In genomic region chr1:120596784-120597183, GRCm38 (mm10) we compare ENCODE assay signal across 8 mouse cellular contexts. TPM values are rescaled to one million over a fixed set of nuclear protein-coding genes. Genes with fewer than 3 reads are reported as not detected.
DNase-seq lines count a peak whose midpoint lies in the region; ATAC-seq lines count a peak whose summit lies in the region.

No protein-coding gene starts in this region.

- H3K27me3 ChIP-seq in forebrain, embryonic 12.5 days: peaks cover 100% of the 10 kb centered on the region
- peaks cover 94% of the 10 kb centered on the region for H3K27me3 ChIP-seq in forebrain, embryonic 14.5 days (replicated peaks; ENCODE audit: control insufficient read depth, insufficient read depth, low read length)
- H3K27me3 ChIP-seq in embryonic facial prominence, embryonic 14.5 days (replicated peaks; ENCODE audit: control insufficient read depth, insufficient read depth, low read length): peaks cover 98% of the 10 kb centered on the region
- peaks cover 98% of the 10 kb centered on the region for H3K27me3 ChIP-seq in limb, embryonic 15.5 days

- H3K4me2 ChIP-seq in forebrain, embryonic 12.5 days: peak overlapping the region; percentile 21
- no peak overlapping the region for H3K4me2 ChIP-seq in forebrain, embryonic 14.5 days (ENCODE audit: low read length)
- H3K4me2 ChIP-seq in embryonic facial prominence, embryonic 14.5 days (ENCODE audit: low read depth, low read length): peak overlapping the region; percentile 52
- H3K4me2 ChIP-seq in limb, embryonic 15.5 days: peak overlapping the region; percentile 47

- no peak overlapping the region for H3K27ac ChIP-seq in forebrain, embryonic 12.5 days
- H3K27ac ChIP-seq in forebrain, embryonic 14.5 days (ENCODE audit: low read depth, low read length): no peak overlapping the region
- no peak overlapping the region for H3K27ac ChIP-seq in embryonic facial prominence, embryonic 14.5 days (replicated peaks; ENCODE audit: low read depth, low read length)
- no peak overlapping the region for H3K27ac ChIP-seq in limb, embryonic 15.5 days

- peak overlapping the region; percentile 7; the same call in 1 of the 2 replicates for H3K4me3 ChIP-seq in forebrain, embryonic 12.5 days (replicated peaks)
- H3K4me3 ChIP-seq in forebrain, embryonic 14.5 days (ENCODE audit: low read depth, low read length): no peak overlapping the region
- H3K4me3 ChIP-seq in embryonic facial prominence, embryonic 14.5 days (ENCODE audit: low read depth, low read length): peak overlapping the region; percentile 34
- H3K4me3 ChIP-seq in limb, embryonic 15.5 days: peak overlapping the region; percentile 36

- H3K36me3 ChIP-seq in forebrain, embryonic 12.5 days (replicated peaks): no peaks in the 10 kb centered on the region
- no peaks in the 10 kb centered on the region for H3K36me3 ChIP-seq in forebrain, embryonic 14.5 days (ENCODE audit: control insufficient read depth, insufficient read depth, low read length)
- H3K36me3 ChIP-seq in embryonic facial prominence, embryonic 14.5 days (ENCODE audit: control insufficient read depth, insufficient read depth, low read length): no peaks in the 10 kb centered on the region
- no peaks in the 10 kb centered on the region for H3K36me3 ChIP-seq in limb, embryonic 15.5 days

- H3K9me3 ChIP-seq in forebrain, embryonic 12.5 days: no peaks in the 10 kb centered on the region
- H3K9me3 ChIP-seq in forebrain, embryonic 14.5 days (replicated peaks; ENCODE audit: control insufficient read depth, low read length): no peaks in the 10 kb centered on the region
- H3K9me3 ChIP-seq in embryonic facial prominence, embryonic 14.5 days (ENCODE audit: control insufficient read depth, low read length): no peaks in the 10 kb centered on the region
- no peaks in the 10 kb centered on the region for H3K9me3 ChIP-seq in limb, embryonic 15.5 days

- peaks cover 17% of the 10 kb centered on the region for H3K4me1 ChIP-seq in forebrain, embryonic 12.5 days
- H3K4me1 ChIP-seq in forebrain, embryonic 14.5 days (ENCODE audit: control insufficient read depth, insufficient read depth, low read length): no peaks in the 10 kb centered on the region
- H3K4me1 ChIP-seq in embryonic facial prominence, embryonic 14.5 days (ENCODE audit: control insufficient read depth, insufficient read depth, low read length): no peaks in the 10 kb centered on the region
- H3K4me1 ChIP-seq in limb, embryonic 15.5 days: peaks cover 20% of the 10 kb centered on the region

- no peak overlapping the region for H3K9ac ChIP-seq in forebrain, embryonic 12.5 days
- no peak overlapping the region for H3K9ac ChIP-seq in forebrain, embryonic 14.5 days (ENCODE audit: low read length)
- peak overlapping the region; percentile 43; the same call in 1 of the 2 replicates for H3K9ac ChIP-seq in embryonic facial prominence, embryonic 14.5 days (ENCODE audit: low read depth, low read length)
- no peak overlapping the region for H3K9ac ChIP-seq in limb, embryonic 15.5 days

- no peak for DNase-seq in forebrain, embryonic 14.5 days (ENCODE audit: low spot score)
- peak; percentile 75 for DNase-seq in 3T3-L1 (ENCODE audit: low read depth, low spot score)
- no peak for DNase-seq in embryonic facial prominence, embryonic 14.5 days (ENCODE audit: low spot score)
- no peak for DNase-seq in Muller cell, postnatal 12 days (ENCODE audit: inconsistent ontology term)
- no peak for DNase-seq in frontal cortex, postnatal 36 days (ENCODE audit: low spot score in 2 of 2)

- WGBS in forebrain, embryonic 12.5 days: under 1% methylated on average over 19 of the region's 19 CpGs
- WGBS in forebrain, embryonic 14.5 days: under 1% methylated on average over 19 of the region's 19 CpGs
- under 1% methylated on average over 19 of the region's 19 CpGs for WGBS in embryonic facial prominence, embryonic 14.5 days
- WGBS in limb, embryonic 15.5 days: 3% methylated on average over 19 of the region's 19 CpGs

- ATAC-seq in forebrain, embryonic 12.5 days (ENCODE audit: low FRiP score): no peak
- no peak; the same call in 1 of the 2 replicates for ATAC-seq in forebrain, embryonic 14.5 days
- no peak for ATAC-seq in embryonic facial prominence, embryonic 14.5 days (ENCODE audit: low read depth)
- no peak for ATAC-seq in limb, embryonic 15.5 days (ENCODE audit: insufficient number of reproducible peaks, low FRiP score, low TSS enrichment, low read depth)
- ATAC-seq in activated CD4-positive, CD25-positive, alpha-beta regulatory T cell, adult 4 months: no peak

RNA-seq across cellular contexts. Expression of gene En1, which starts 5.4 kb away (rescaled TPM):
- polyA plus RNA-seq in forebrain, embryonic 12.5 days (2016; fragmentation: Nextera tagmentation; extraction: Ambion mirVana): 0.88 and 1.2 TPM in 2 replicates
- polyA plus RNA-seq in forebrain, embryonic 14.5 days (2014; fragmentation: Nextera tagmentation; extraction: Ambion mirVana): not detected in 2 replicates
- polyA plus RNA-seq in embryonic facial prominence, embryonic 14.5 days (2014; fragmentation: Nextera tagmentation; extraction: Ambion mirVana): 2.0 TPM in 2 replicates
- 4.2 and 4.5 TPM in 2 replicates for polyA plus RNA-seq in limb, embryonic 15.5 days (2015; fragmentation: Nextera tagmentation; extraction: Ambion mirVana)
- polyA plus RNA-seq in activated CD4-positive, CD25-positive, alpha-beta regulatory T cell, adult 4 months (2017; shearing (Covaris generic)): not detected
